Mouse (Mus musculus) G1E-ER4 (cell line): ENCODE results near the gene Aldh5a1. TPM values are rescaled to one million over a fixed set of nuclear protein-coding genes. Genes with fewer than 3 reads are reported as not detected.

ENCODE experiments used
- GATA1 ChIP-seq: IDR thresholded peaks from one replicate; pipeline ENCODE4 v1.8.0; 2012; ENCODE audit warnings: low read length, inconsistent platforms
- polyA plus RNA-seq: library from polyadenylated mRNA; stranded (reverse); fragments of >175 nt; gene quantifications from 2 replicates; pipeline ENCODE4 v1.2.3, GENCODE M21; 2012

Aldh5a1 gene
- polyA plus RNA-seq, 1 experiment: not detected

DNA sequence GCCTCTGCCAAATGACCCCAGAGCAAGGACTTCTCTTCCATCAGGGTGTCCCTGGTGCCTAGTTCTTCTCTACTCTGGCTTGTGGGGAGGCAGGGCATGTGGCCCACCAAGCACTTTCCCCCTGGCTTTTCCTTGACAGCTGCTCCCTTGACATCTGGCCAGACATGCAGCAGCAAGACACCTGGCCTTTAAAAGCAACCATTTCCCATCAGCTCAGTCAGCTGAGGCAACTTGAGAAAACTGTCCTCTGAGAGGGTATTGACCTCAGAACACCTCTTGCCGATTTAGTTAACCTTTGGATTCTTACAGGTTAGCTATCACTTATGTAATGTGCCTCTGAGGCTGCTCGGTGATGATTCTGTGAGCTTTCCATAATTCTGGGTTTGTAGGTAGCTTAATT, 43.6 kb downstream of the Aldh5a1 start:
- no peak for TF ChIP-seq GATA1

- TF ChIP-seq GATA1: no peak
Observed at GRCm38 (mm10) chr13:24892516-24892915, 44.9 kb downstream of the Aldh5a1 start.

- no peak for TF ChIP-seq GATA1
Observed at GRCm38 (mm10) chr13:24889554-24889953, 47.9 kb downstream of the Aldh5a1 start.

- TF ChIP-seq GATA1: no peak
Observed at GRCm38 (mm10) chr13:24882411-24882810, 55.0 kb downstream of the Aldh5a1 start.

DNA sequence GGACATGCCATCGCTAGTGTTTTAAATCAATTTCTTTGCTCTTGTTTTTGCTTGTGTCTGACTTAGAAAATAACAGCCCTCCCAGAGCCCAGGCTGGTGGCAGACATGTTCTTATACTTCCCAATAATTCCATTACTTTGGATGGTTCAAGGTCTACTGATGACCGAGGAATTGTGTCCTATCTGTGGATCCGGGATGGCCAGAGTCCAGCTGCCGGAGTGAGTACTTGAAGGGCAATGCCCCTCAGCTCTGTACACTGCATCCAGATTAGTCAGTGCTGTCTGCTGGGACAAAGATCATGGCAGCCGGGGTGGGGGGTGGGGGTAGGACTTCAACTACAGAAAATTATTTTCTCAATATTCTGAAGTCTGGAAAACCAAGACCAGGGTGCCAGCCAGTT, 56.8 kb downstream of the Aldh5a1 start:
- no peak for TF ChIP-seq GATA1

DNA sequence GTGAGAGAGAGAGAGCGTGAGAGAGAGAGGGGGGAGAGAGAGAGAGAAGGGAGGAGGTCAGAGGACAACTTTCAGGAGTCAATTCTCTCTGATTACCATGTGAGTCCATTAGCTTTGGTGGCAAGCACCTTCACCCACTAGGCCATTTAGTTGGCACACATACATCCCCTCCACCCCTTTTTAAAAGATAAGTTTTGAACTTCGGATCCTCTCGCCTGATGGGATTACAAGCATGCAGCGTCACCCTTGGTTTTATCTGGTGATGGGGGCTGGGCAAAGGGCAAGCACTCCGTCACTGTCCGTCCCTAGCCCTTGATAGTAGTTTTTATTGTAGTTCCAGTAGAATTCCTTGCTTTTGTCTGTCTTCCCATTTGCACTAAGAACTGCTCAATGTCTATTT, 57.3 kb downstream of the Aldh5a1 start:
- no peak for TF ChIP-seq GATA1

DNA sequence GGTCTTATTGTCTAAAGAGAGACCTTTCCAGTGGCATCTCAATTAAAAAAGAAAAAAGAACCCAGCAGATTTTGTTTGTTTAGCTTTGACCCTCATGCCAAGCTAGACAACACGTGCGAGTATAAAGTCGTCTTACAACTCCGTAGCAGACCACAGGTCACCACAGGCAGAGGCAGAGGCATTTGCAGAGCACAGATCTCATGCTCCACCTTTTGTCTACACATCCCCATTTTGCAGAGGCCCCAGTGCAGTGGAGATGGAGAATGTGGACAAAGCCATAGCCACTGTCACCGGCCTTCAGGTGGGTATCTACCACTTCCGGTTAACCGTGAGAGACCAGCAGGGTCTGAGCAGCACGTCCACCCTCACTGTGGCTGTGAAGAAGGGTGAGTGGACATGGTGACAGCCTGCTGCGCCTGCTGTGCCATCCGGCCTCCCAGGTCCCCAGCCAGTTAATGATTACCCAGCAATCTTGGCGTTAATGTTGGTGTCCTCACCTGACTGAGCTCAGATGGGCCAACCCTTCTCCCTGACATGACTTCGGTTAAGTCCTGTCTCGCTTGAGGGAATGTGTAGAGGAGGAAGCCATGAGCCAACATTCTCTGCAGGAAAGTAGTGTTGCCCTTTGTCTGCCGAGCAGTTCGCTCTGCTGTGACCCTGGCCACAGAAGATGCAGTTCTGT, 58.0 kb downstream of the Aldh5a1 start:
- no peak for TF ChIP-seq GATA1

- no peak for TF ChIP-seq GATA1
Observed at GRCm38 (mm10) chr13:24868233-24868632, 69.2 kb downstream of the Aldh5a1 start.

DNA sequence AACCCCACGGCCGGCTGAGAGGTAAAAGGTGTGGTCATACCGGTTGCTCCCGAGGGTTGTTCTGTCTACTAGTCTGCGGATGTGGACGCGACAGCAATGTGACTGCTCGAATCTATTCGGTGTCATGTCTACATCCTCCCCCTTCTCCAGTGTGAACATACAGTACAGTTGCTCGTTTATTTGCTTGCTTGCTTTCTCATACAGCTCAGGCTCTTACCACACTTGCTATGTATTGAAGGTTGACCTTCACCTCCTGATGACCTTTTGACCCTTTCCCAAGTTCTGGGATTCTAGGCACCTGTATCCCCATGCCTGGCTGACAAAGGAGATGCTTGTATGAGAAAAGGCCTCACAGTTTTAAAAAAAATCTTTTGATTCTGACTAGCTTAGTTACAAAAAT, 69.7 kb downstream of the Aldh5a1 start:
- TF ChIP-seq GATA1: no peak

- TF ChIP-seq GATA1: no peak
Observed at GRCm38 (mm10) chr13:24866430-24867402, 70.7 kb downstream of the Aldh5a1 start.

DNA sequence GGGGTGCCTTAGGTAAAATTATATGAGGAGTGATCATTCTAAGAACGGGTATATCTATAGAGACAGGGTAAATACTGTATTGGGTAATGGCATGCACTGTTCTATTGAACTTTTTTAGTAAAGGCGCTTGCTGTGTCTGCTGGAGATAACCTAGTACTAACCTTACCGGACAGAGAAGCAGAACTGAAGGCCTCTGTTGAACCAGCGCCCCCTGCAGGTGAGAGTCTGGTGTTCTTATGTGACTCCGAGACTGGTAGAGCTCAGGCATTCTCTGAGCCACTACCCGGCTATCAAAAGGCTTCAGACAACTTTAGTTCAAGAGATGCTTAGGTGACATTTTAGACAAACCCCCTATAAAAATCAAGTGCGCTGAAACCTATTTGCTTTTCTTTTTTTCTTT, 74.9 kb downstream of the Aldh5a1 start:
- no peak for TF ChIP-seq GATA1

- no peak for TF ChIP-seq GATA1
Observed at GRCm38 (mm10) chr13:24862021-24862420, 75.4 kb downstream of the Aldh5a1 start.

DNA sequence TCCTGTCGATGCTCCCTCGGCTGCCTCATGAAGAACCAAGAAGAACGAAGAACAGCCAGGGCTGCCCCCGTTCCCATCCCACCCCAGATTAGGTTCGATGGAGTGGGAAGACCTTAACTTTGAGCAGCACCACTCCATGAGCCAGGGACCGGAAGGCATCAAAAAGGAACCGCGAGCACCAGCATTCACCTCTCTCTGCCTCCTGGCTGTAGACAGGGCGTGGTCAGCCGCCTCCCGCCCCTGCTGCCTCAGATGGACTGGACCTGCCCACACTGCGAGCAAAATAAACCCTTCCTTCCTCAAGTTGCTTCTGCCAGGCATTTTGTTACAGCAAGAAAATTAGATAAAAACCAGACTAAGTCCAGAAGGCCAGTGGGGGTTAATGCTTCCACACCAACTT, 76.4 kb downstream of the Aldh5a1 start:
- no peak for TF ChIP-seq GATA1

GRCm38 (mm10) chr13:24859115-24859514, 78.3 kb downstream of the Aldh5a1 start:
- TF ChIP-seq GATA1: no peak

Other genes with a start within 250 kb of the Aldh5a1 start
- gene Armh2, start 196.4 kb downstream of the Aldh5a1 start, polyA plus RNA-seq: not detected in 2 replicates
- gene Gmnn, start 175.7 kb downstream of the Aldh5a1 start, polyA plus RNA-seq: 4.0 and 9.1 TPM in 2 replicates
- 61.9 and 79.6 TPM in 2 replicates for gene BC005537, start 136.0 kb downstream of the Aldh5a1 start, polyA plus RNA-seq
- gene Acot13, start 106.1 kb downstream of the Aldh5a1 start, polyA plus RNA-seq: 46.7 and 50.2 TPM in 2 replicates
- 49.8 and 53.5 TPM in 2 replicates for gene Tdp2, start 106.0 kb downstream of the Aldh5a1 start, polyA plus RNA-seq
- gene D130043K22Rik, start 92.5 kb downstream of the Aldh5a1 start, polyA plus RNA-seq: not detected in 2 replicates
- not detected in 2 replicates for gene Gpld1, start 5.5 kb upstream of the Aldh5a1 start, polyA plus RNA-seq
- gene Mrs2, start 82.7 kb upstream of the Aldh5a1 start, polyA plus RNA-seq: 6.4 and 8.6 TPM in 2 replicates
- not detected in 2 replicates for gene Dcdc2a, start 118.3 kb upstream of the Aldh5a1 start, polyA plus RNA-seq